Mouse (Mus musculus) lung, adult 2 months (tissue): ENCODE measurements around the gene Porcn. TPM values are rescaled to one million over a fixed set of nuclear protein-coding genes. Genes with fewer than 3 reads are reported as not detected.

Experiments
- DNase-seq: peaks from one replicate; pipeline ENCODE4 v3.0.0; 2022
- H3K4me1 ChIP-seq: fragments of 200-500 bp; 2 replicates; pipeline ENCODE4 v1.6.1; 2011; ENCODE audit warnings: low read length; ENCODE audit not compliant: control insufficient read depth, insufficient read depth
- H3K4me3 ChIP-seq: fragments of 200-500 bp; replicated peaks from 2 replicates; pipeline ENCODE3; 2011; ENCODE audit warnings: low read depth, mild to moderate bottlenecking, control low read depth, low read length; ENCODE audit errors: extremely low read depth
- CTCF ChIP-seq: fragments of 200-500 bp; IDR thresholded peaks from 2 replicates; pipeline ENCODE4 v1.5.1; 2011; ENCODE audit warnings: mild to moderate bottlenecking, low read length, control low read depth; ENCODE audit not compliant: insufficient read depth
- POLR2A ChIP-seq: fragments of 200-500 bp; IDR thresholded peaks from 2 replicates; pipeline ENCODE4 v1.6.1; 2011; ENCODE audit warnings: low read depth, mild to moderate bottlenecking, control low read depth, low read length, borderline replicate concordance; ENCODE audit errors: extremely low read depth
- WGBS: fragments of 180-500 bp; shearing (Covaris S2); methylation state at CpG from one replicate; pipeline ENCODE4 v1.1.7; 2018; 5-methylcytosine and 5-hydroxymethylcytosine counted together
- polyA plus RNA-seq: library from polyadenylated mRNA; depleted of rRNA; stranded (reverse); fragments of >200 nt; gene quantifications from 2 replicates; pipeline ENCODE4 v1.2.3, GENCODE M21; 2012

Porcn gene
- polyA plus RNA-seq, 1 experiment: 86.0 TPM

GRCm38 (mm10) chrX:8236704-8237103 is 30.4 kb upstream of the Porcn start:
- no peak for TF ChIP-seq CTCF
- TF ChIP-seq POLR2A: no peak
- 79% methylated on average over 2 of the region's 2 CpGs for WGBS

GRCm38 (mm10) chrX:8233602-8234001 is 27.3 kb upstream of the Porcn start:
- no peak for TF ChIP-seq POLR2A
- TF ChIP-seq CTCF: no peak
- Histone ChIP-seq H3K4me1 (no peaks in the 10 kb centered on the region), H3K4me3 (no peak overlapping the region)
- WGBS: 75% methylated on average over 3 of the region's 3 CpGs
- no peak for DNase-seq

More at GRCm38 (mm10) chrX:8236704-8237103, 30.4 kb upstream of the Porcn start:
- Histone ChIP-seq H3K4me1 (no peaks in the 10 kb centered on the region), H3K4me3 (no peak overlapping the region)
- no peak for DNase-seq

GRCm38 (mm10) chrX:8230272-8230671 is 23.9 kb upstream of the Porcn start:
- Histone ChIP-seq H3K4me3 (no peak overlapping the region), H3K4me1 (no peaks in the 10 kb centered on the region)
- no peak for TF ChIP-seq CTCF
- TF ChIP-seq POLR2A: no peak
- 83% methylated on average over 4 of the region's 4 CpGs for WGBS
- no peak for DNase-seq

- WGBS: 79% methylated on average over 7 of the region's 7 CpGs
- Histone ChIP-seq H3K4me1 (no peaks in the 10 kb centered on the region; the same call in 1 of the 2 replicates), H3K4me3 (no peak overlapping the region)
- DNase-seq: no peak
- TF ChIP-seq CTCF: no peak
- TF ChIP-seq POLR2A: no peak
Observed at GRCm38 (mm10) chrX:8223473-8223872, 17.1 kb upstream of the Porcn start.

- Histone ChIP-seq H3K4me1 (no peaks in the 10 kb centered on the region; the same call in 1 of the 2 replicates), H3K4me3 (no peak overlapping the region)
- no peak for DNase-seq
- TF ChIP-seq POLR2A (no peak), CTCF (no peak)
- 46% methylated on average over 7 of the region's 7 CpGs for WGBS
Observed at GRCm38 (mm10) chrX:8222678-8223421, 16.5 kb upstream of the Porcn start.

GRCm38 (mm10) chrX:8222296-8222677 is 16.0 kb upstream of the Porcn start:
- 64% methylated on average over 3 of the region's 3 CpGs for WGBS
- no peaks in the 10 kb centered on the region; the same call in 1 of the 2 replicates for H3K4me1 ChIP-seq
- DNase-seq: no peak
- no peak overlapping the region for H3K4me3 ChIP-seq
- TF ChIP-seq POLR2A (no peak), CTCF (no peak)

GRCm38 (mm10) chrX:8219651-8220050 is 13.3 kb upstream of the Porcn start:
- H3K4me1 ChIP-seq: no peaks in the 10 kb centered on the region; the same call in 1 of the 2 replicates
- no peak overlapping the region for H3K4me3 ChIP-seq
- DNase-seq: no peak
- no peak for TF ChIP-seq POLR2A
- TF ChIP-seq CTCF: no peak
- WGBS: 56% methylated on average over 8 of the region's 8 CpGs

- TF ChIP-seq CTCF (no peak), POLR2A (no peak)
- DNase-seq: no peak
- H3K4me1 ChIP-seq: no peaks in the 10 kb centered on the region; the same call in 1 of the 2 replicates
- 62% methylated on average over 2 of the region's 2 CpGs for WGBS
- no peak overlapping the region for H3K4me3 ChIP-seq
Observed at GRCm38 (mm10) chrX:8218114-8218513, 11.8 kb upstream of the Porcn start.

GRCm38 (mm10) chrX:8217383-8217782 is 11.1 kb upstream of the Porcn start:
- no peak overlapping the region for H3K4me3 ChIP-seq
- TF ChIP-seq POLR2A (no peak), CTCF (no peak)
- H3K4me1 ChIP-seq: no peaks in the 10 kb centered on the region; the same call in 1 of the 2 replicates
- no peak for DNase-seq
- 56% methylated on average over 6 of the region's 6 CpGs for WGBS
